Mouse (Mus musculus): Measurements from ENCODE around the gene Prpf39. TPM values are rescaled to one million over a fixed set of nuclear protein-coding genes. Genes with fewer than 3 reads are reported as not detected.

Gene Prpf39
- 69.4 and 71.1 TPM in 2 replicates for polyA plus RNA-seq (2016; fragmentation: Nextera tagmentation; extraction: Ambion mirVana)

DNA sequence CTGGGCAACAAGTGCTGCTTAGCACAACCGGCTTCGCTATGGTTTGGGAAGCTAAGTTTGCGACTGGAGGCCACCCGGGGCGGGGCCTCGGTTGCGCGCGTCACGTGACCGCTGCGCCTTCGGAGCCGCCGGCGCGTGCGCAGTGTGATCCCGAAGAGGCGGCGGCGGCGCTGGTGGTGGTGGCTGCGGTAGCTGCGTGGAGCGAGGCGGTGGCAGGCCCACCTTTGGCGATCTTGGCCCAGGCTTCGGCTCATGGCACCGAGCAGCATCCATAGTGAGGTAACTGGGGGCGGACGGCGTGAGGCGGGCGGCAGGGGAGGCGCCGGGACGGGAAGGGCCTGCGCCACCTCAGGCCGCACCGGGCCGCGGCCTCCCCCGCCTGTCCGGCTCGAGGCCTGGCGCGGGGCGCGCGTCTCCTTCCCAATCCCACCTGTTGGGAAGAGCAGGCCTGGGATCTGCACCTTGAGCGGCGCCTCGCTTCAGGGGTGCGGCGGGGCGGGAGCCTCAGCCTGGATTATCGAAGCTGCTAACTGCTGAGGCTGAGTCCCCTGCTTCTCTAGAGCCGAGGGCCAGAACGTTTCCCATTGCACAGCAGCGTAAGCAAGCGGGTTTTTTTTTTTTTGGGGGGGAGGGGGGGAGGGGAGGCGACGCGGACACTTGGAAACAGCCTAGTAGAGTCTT lies at the start of gene Prpf39:
Gene Prpf39, plus strand, starts transcription at position 144 of the 681 bp plus-strand sequence.
- H3K27ac ChIP-seq, result peak within 1 kb of the TSS; percentile 84
- peak within 1 kb of the TSS; percentile 93 for H3K9ac ChIP-seq
- no peaks in the 10 kb centered on the region for H3K27me3 ChIP-seq
- peak within 1 kb of the TSS; percentile 95 for H3K4me3 ChIP-seq (replicated peaks)
- WGBS, result under 1% methylated on average over 61 of the region's 65 CpGs
- ATAC-seq (ENCODE audit: low FRiP score), result peak; percentile 96
- no peaks in the 10 kb centered on the region for H3K9me3 ChIP-seq
- peak within 1 kb of the TSS; percentile 58 for H3K4me2 ChIP-seq
- peaks cover 21% of the 10 kb centered on the region for H3K4me1 ChIP-seq
- no peaks in the 10 kb centered on the region for H3K36me3 ChIP-seq (replicated peaks)

DNA sequence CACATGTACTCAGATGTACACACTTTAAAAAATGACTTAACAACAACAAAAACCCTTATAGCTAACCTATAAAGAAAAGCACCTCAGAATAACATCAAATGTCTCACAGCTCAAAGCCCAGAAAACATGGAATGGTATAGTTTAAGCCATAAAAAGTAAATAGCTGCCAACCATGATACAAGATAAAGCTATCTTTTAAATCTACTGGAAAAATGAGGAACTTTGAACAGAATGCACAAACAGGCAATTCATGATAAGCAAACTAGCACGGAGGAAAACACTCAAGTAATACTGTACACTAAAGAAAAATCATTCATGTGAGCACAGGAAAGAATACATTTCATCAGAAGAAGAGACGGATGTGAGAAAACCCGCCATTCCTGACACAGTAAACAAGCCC lies 28.4 kb upstream of the Prpf39 start:
- Histone ChIP-seq H3K9me3 (no peaks in the 10 kb centered on the region), H3K27me3 (no peaks in the 10 kb centered on the region), H3K4me2 (no peak overlapping the region), H3K9ac (no peak overlapping the region), H3K4me3 (replicated peaks) (no peak overlapping the region), H3K27ac (no peak overlapping the region), H3K4me1 (no peaks in the 10 kb centered on the region), H3K36me3 (replicated peaks) (peaks cover 60% of the 10 kb centered on the region)
- 88% methylated on average over 3 of the region's 3 CpGs for WGBS
- no peak for ATAC-seq (ENCODE audit: low FRiP score)

DNA sequence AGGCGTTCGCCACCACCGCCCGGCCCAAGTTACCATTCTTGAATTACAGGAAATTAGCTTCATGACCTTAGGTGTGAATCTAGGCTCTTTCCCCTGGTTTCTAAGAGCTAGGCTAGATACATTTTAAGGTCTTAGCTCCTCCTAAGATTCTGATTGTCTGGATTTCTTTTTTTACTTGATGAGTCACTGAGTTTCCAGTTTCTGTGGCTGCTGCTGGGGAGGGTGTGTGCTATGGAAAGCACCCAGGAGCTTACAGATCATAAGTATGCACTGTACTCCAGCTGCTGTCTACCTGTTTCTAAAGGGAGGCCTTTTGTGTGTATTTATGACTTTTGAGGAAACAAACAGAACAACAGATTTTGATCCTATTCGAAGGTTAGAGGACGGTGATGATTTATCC lies 13.3 kb upstream of the Prpf39 start:
- ATAC-seq (ENCODE audit: low FRiP score), result no peak
- no peaks in the 10 kb centered on the region for H3K9me3 ChIP-seq
- no peak overlapping the region for H3K4me2 ChIP-seq
- H3K4me1 ChIP-seq, result no peaks in the 10 kb centered on the region
- no peak overlapping the region for H3K4me3 ChIP-seq (replicated peaks)
- 92% methylated on average over 6 of the region's 6 CpGs for WGBS
- no peaks in the 10 kb centered on the region for H3K27me3 ChIP-seq
- H3K9ac ChIP-seq, result no peak overlapping the region
- H3K36me3 ChIP-seq (replicated peaks), result peaks cover 10% of the 10 kb centered on the region; the same call in 1 of the 2 replicates
- no peak overlapping the region for H3K27ac ChIP-seq

GRCm38 (mm10) chr12:65035839-65036189 lies 319 bp upstream of the Prpf39 start:
- Histone ChIP-seq H3K4me1 (peaks cover 21% of the 10 kb centered on the region), H3K27me3 (no peaks in the 10 kb centered on the region), H3K36me3 (replicated peaks) (no peaks in the 10 kb centered on the region), H3K9ac (peak overlapping the region; percentile 93; the same call in 1 of the 2 replicates), H3K27ac (no peak overlapping the region), H3K9me3 (no peaks in the 10 kb centered on the region), H3K4me3 (replicated peaks) (peak overlapping the region; percentile 95), H3K4me2 (peak overlapping the region; percentile 58)
- WGBS, result 46% methylated on average over 8 of the region's 8 CpGs
- peak; percentile 28 for ATAC-seq (ENCODE audit: low FRiP score)

DNA sequence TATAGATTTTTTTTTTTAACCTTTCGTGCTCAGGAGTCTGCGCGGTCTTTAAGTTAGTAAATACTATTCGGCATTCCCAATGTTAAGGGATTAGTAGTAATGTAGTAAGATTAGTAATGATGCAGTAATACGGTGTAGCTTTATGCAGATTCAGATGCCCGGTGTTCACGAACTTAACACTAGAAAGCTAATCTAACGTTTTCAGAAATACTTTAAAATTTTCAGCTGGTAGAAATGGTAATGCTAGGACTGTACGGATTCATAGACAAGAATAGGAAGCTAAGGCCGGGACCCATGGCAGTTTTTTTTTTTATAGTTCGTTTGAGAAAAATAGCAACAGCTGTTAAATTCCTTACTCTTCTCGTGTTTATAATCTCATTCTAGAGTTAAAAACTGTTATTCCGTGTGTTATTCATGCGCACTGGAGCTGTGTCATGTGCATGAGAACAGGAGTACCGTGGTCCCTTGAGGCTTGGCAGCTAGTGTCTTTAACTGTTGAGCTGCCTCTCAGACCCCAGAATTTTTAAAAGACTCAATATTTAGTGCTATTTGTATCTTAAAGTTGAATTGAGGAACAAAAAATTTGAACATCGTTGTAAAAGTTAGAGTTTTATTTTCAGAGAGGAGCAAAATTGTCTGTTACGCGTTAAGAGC lies 886 bp downstream of the Prpf39 start:
- no peak; the same call in 1 of the 2 replicates for ATAC-seq (ENCODE audit: low FRiP score)
- H3K27ac ChIP-seq, result no peak overlapping the region
- 22% methylated on average over 18 of the region's 18 CpGs for WGBS

DNA sequence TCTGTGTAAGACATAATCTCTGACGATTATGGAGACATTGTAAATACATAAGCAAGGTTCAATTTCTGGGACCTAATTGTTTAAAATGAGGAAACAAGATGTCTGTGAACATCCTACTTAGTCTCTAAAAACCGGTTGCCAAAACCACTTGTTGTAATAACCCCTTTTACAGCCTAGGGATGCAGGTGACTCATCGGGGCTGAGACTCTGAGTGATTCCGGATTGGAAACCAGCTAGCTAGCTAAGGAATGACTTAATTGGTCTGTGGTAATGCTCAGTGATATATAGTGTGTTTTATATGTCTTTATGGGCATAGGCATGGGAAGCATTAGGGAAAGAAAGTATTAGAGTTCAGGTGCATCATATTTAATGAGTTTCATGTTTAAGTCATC lies 1.4 kb downstream of the Prpf39 start:
- Histone ChIP-seq H3K9me3 (no peaks in the 10 kb centered on the region), H3K4me1 (peaks cover 21% of the 10 kb centered on the region), H3K27ac (no peak overlapping the region), H3K4me2 (peak overlapping the region; percentile 58), H3K4me3 (replicated peaks) (peak overlapping the region; percentile 95), H3K9ac (peak overlapping the region; percentile 93; the same call in 1 of the 2 replicates), H3K36me3 (replicated peaks) (no peaks in the 10 kb centered on the region), H3K27me3 (no peaks in the 10 kb centered on the region)
- 58% methylated on average over 4 of the region's 4 CpGs for WGBS
- no peak for ATAC-seq (ENCODE audit: low FRiP score)

More for the DNA sequence above, 886 bp downstream of the Prpf39 start:
- Histone ChIP-seq H3K27me3 (no peaks in the 10 kb centered on the region), H3K36me3 (replicated peaks) (no peaks in the 10 kb centered on the region), H3K4me2 (peak overlapping the region; percentile 58), H3K9me3 (no peaks in the 10 kb centered on the region), H3K4me1 (peaks cover 21% of the 10 kb centered on the region), H3K9ac (peak overlapping the region; percentile 93), H3K4me3 (replicated peaks) (peak overlapping the region; percentile 95)

DNA sequence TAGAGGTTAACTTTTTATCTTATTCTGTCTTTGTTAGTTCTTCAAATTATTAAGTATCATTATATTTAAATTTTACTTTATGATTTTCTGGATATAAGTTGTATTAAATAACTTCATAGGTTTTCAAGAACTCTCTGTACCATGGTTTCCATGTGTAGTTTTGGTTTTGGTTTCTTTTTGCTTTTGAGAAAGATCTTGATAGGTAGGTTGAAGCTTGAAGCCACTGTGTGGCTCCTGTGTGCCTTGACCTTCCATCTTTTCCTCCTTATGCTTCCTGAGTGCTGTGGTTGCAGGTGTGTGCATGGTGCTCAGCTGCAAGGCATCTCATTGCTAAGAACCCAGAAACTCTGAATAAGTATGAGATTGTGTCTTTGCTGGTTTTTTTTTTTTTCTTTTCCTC lies 12.7 kb downstream of the Prpf39 start:
- Histone ChIP-seq H3K36me3 (replicated peaks) (peaks cover 19% of the 10 kb centered on the region), H3K9me3 (no peaks in the 10 kb centered on the region), H3K27ac (no peak overlapping the region), H3K4me3 (replicated peaks) (no peak overlapping the region), H3K4me1 (no peaks in the 10 kb centered on the region), H3K4me2 (no peak overlapping the region), H3K9ac (no peak overlapping the region), H3K27me3 (no peaks in the 10 kb centered on the region)
- no peak for ATAC-seq (ENCODE audit: low FRiP score)

DNA sequence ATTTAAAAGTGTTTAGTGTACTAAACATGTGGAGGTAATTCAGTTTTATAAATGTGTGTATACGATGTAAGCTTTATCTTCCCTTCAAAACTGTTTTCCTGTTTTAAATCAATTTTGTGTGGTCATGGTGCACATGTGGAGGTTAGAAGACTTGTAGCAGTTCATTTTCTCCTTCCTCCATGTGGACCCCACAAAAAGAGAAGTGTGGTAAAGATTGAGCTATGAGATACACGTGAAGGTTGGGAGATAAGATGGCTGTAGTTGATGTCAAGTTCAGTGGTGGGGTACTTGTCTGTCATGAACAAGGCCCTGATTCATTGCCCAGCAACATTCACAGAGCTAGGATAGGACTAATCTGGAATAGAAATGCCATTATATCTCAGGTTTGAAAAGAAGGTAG lies 22.1 kb downstream of the Prpf39 start:
- Histone ChIP-seq H3K36me3 (replicated peaks) (peaks cover 53% of the 10 kb centered on the region), H3K27me3 (no peaks in the 10 kb centered on the region), H3K4me3 (replicated peaks) (no peak overlapping the region), H3K9ac (no peak overlapping the region), H3K4me2 (no peak overlapping the region), H3K4me1 (no peaks in the 10 kb centered on the region), H3K9me3 (no peaks in the 10 kb centered on the region), H3K27ac (no peak overlapping the region)
- WGBS, result 85% methylated on average over 2 of the region's 2 CpGs
- ATAC-seq (ENCODE audit: low FRiP score), result no peak

DNA sequence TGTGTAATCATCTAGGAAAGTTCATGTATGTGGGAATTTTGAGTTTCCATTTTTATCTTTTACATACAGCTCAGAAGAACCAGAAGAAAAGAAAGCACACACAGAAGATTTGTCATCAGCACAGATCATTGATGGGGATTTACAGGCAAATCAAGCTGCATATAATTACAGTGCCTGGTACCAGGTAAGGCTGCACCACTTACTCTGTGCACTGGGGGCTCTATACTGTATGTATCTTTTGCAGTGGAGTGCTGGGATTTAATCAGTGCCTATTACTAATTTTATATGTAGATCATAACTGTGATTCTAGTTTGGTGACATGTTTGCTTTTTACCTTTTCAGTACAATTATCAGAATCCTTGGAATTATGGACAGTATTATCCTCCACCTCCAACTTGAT lies 24.9 kb downstream of the Prpf39 start:
- ATAC-seq (ENCODE audit: low FRiP score), result no peak
- H3K4me3 ChIP-seq (replicated peaks), result no peak overlapping the region
- H3K36me3 ChIP-seq (replicated peaks), result peaks cover 56% of the 10 kb centered on the region
- no peak overlapping the region for H3K27ac ChIP-seq
- no peak overlapping the region for H3K4me2 ChIP-seq
- no peaks in the 10 kb centered on the region for H3K4me1 ChIP-seq
- no peak overlapping the region for H3K9ac ChIP-seq
- H3K27me3 ChIP-seq, result no peaks in the 10 kb centered on the region
- no peaks in the 10 kb centered on the region for H3K9me3 ChIP-seq

GRCm38 (mm10) chr12:65065241-65065640 lies 29.1 kb downstream of the Prpf39 start:
- H3K4me3 ChIP-seq (replicated peaks), result no peak overlapping the region
- 85% methylated on average over 2 of the region's 2 CpGs for WGBS
- H3K27ac ChIP-seq, result no peak overlapping the region
- peaks cover 68% of the 10 kb centered on the region for H3K36me3 ChIP-seq (replicated peaks)
- no peaks in the 10 kb centered on the region for H3K27me3 ChIP-seq
- ATAC-seq (ENCODE audit: low FRiP score), result no peak
- H3K4me1 ChIP-seq, result no peaks in the 10 kb centered on the region
- no peaks in the 10 kb centered on the region for H3K9me3 ChIP-seq
- H3K4me2 ChIP-seq, result no peak overlapping the region
- H3K9ac ChIP-seq, result no peak overlapping the region

GRCm38 (mm10) chr12:65066234-65066633 lies 30.1 kb downstream of the Prpf39 start:
- Histone ChIP-seq H3K4me2 (no peak overlapping the region), H3K4me3 (replicated peaks) (no peak overlapping the region), H3K36me3 (replicated peaks) (peaks cover 59% of the 10 kb centered on the region), H3K27me3 (no peaks in the 10 kb centered on the region), H3K4me1 (no peaks in the 10 kb centered on the region), H3K9me3 (no peaks in the 10 kb centered on the region), H3K27ac (no peak overlapping the region), H3K9ac (no peak overlapping the region)
- 78% methylated on average over 3 of the region's 3 CpGs for WGBS
- no peak for ATAC-seq (ENCODE audit: low FRiP score)

- Histone ChIP-seq H3K9ac (no peak overlapping the region), H3K9me3 (no peaks in the 10 kb centered on the region), H3K4me3 (replicated peaks) (no peak overlapping the region), H3K27me3 (no peaks in the 10 kb centered on the region), H3K4me2 (no peak overlapping the region), H3K36me3 (replicated peaks) (peaks cover 46% of the 10 kb centered on the region), H3K27ac (no peak overlapping the region), H3K4me1 (peaks cover 10% of the 10 kb centered on the region)
- WGBS, result 83% methylated on average over 4 of the region's 4 CpGs
- no peak for ATAC-seq (ENCODE audit: low FRiP score)
Measured at GRCm38 (mm10) chr12:65068409-65068808, 32.3 kb downstream of the Prpf39 start.

All from forebrain, embryonic 12.5 days (tissue).